Comparison of ENCODE assay signal across 21 mouse cellular contexts in genomic region chr13:93871681-93872080, GRCm38 (mm10).
DNase-seq lines count a peak whose midpoint lies in the region; ATAC-seq lines count a peak whose summit lies in the region.
"Had no signal": no experiment of that assay in that cellular context is flagged by ENCODE, and none has a peak within 500 bp of the region (broad histone marks: within the 10 kb centered on the region; RNA-seq: fewer than 3 reads in every experiment).

No protein-coding gene starts in this region.

- intact Hi-C loops in heart, postnatal 10 days (cut with DNase I): no loop called here
- intact Hi-C loops in left cerebral cortex, postnatal 36 days (cut with DNase I): no loop called here
- intact Hi-C loops in left cerebral cortex, postnatal 10 days (cut with DNase I): no loop called here

- 31% methylated on average over 10 of the region's 10 CpGs for WGBS in heart, embryonic 13.5 days

- H3K9me3 ChIP-seq in heart, embryonic 13.5 days: peaks cover 9% of the 10 kb centered on the region
- H3K9me3 ChIP-seq: forebrain, embryonic 15.5 days had no signal

- no peaks in the 10 kb centered on the region for H3K27me3 ChIP-seq in heart, embryonic 13.5 days (replicated peaks)
- H3K27me3 ChIP-seq: forebrain, embryonic 15.5 days; hindbrain, embryonic 12.5 days had no signal

- peak; percentile 96 for ATAC-seq in frontal cortex, adult (ENCODE audit: low TSS enrichment)
- ATAC-seq in heart, embryonic 13.5 days (ENCODE audit: extremely low read depth, insufficient number of reproducible peaks, low FRiP score, low TSS enrichment): no peak
- ATAC-seq: forebrain, embryonic 15.5 days; intestine, postnatal 0 days had no signal

- H3K9ac ChIP-seq in heart, embryonic 13.5 days: 0 out of 2 replicates have a peak overlapping the region, but pooled peaks have one; percentile 42
- H3K9ac ChIP-seq: forebrain, embryonic 15.5 days; hindbrain, embryonic 12.5 days had no signal

- H3K27ac ChIP-seq in heart, embryonic 13.5 days (replicated peaks): peak overlapping the region; percentile 65
- H3K27ac ChIP-seq: hindbrain, embryonic 12.5 days; layer of hippocampus, adult 2 months had no signal

- peaks cover 6% of the 10 kb centered on the region; the same call in 1 of the 2 replicates for H3K36me3 ChIP-seq in heart, embryonic 13.5 days
- H3K36me3 ChIP-seq: forebrain, embryonic 15.5 days; hindbrain, embryonic 12.5 days had no signal

- no peak for DNase-seq in frontal cortex, postnatal 25 days (ENCODE audit: low spot score in 2 of 2)
- no peak for DNase-seq in heart, postnatal 10 days
- DNase-seq in left cerebral cortex, postnatal 36 days (ENCODE audit: low spot score in 2 of 2): peak; percentile 28 to 40
- no peak for DNase-seq in left cerebral cortex, postnatal 10 days (ENCODE audit: extremely low spot score in 1 of 2, low spot score in 2 of 2)
- peak; percentile 36 for DNase-seq in right cerebral cortex, postnatal 25 days
- no peak for DNase-seq in gastrocnemius, adult 8-10 months (ENCODE audit: low spot score in 2 of 2)
- DNase-seq: adrenal gland, postnatal 14 days; cerebellum, adult 8-10 months; cerebellum, postnatal 36 days; embryo, embryonic 11 days; kidney, postnatal 25 days; layer of hippocampus, postnatal 36 days; lung, postnatal 4 days; midbrain, embryonic 14.5 days; spleen, adult 18-20 months had no signal

- H3K4me1 ChIP-seq in heart, embryonic 13.5 days: peaks cover 10% of the 10 kb centered on the region
- H3K4me1 ChIP-seq: forebrain, embryonic 15.5 days; hindbrain, embryonic 12.5 days had no signal

- peak overlapping the region; percentile 49 for H3K4me2 ChIP-seq in heart, embryonic 13.5 days
- H3K4me2 ChIP-seq: forebrain, embryonic 15.5 days; hindbrain, embryonic 12.5 days had no signal

- no peak overlapping the region for H3K4me3 ChIP-seq in heart, embryonic 13.5 days
- H3K4me3 ChIP-seq: forebrain, embryonic 15.5 days; hindbrain, embryonic 12.5 days; layer of hippocampus, adult 2 months had no signal

Comparison
In these comparisons a context has a peak if more than half of its experiments do, and no peak if none do; other contexts are left out.
1. DNase-seq: peak in left cerebral cortex, postnatal 36 days (2 of 2) and right cerebral cortex, postnatal 25 days (single experiment); none in frontal cortex, postnatal 25 days (0 of 2), heart, postnatal 10 days (0 of 2), left cerebral cortex, postnatal 10 days (0 of 2) and gastrocnemius, adult 8-10 months (0 of 2).